ENCODE assay signal across 8 mouse cellular contexts in genomic region chr14:55053708-55054190, GRCm38 (mm10). TPM values are rescaled to one million over a fixed set of nuclear protein-coding genes. Genes with fewer than 3 reads are reported as not detected.
DNase-seq lines count a peak whose midpoint lies in the region.
"Had no signal": no experiment of that assay in that cellular context is flagged by ENCODE, and none has a peak within 500 bp of the region (broad histone marks: within the 10 kb centered on the region; RNA-seq: fewer than 3 reads in every experiment).

No protein-coding gene starts in this region.

- peak; percentile 21 for DNase-seq in 416B (ENCODE audit: low read depth)
- DNase-seq in brain, embryonic 18.5 days (ENCODE audit: low read depth, low spot score) = peak; percentile 91
- peak; percentile 55 to 67 for DNase-seq in frontal cortex, postnatal 25 days (ENCODE audit: low spot score in 2 of 2)
- peak; percentile 73 to 91 for DNase-seq in left cerebral cortex, postnatal 25 days (ENCODE audit: low spot score in 2 of 2)
- peak; percentile 93 for DNase-seq in telencephalon, adult 2 months (ENCODE audit: low read depth, low spot score)
- DNase-seq in c-Kit-positive CD71-positive TER-119-positive erythroid progenitor cells, embryonic 14.5 days (ENCODE audit: low spot score) = no peak
- no peak for DNase-seq in lung, postnatal 25 days (ENCODE audit: low spot score)

- intact Hi-C loops in left cerebral cortex, postnatal 25 days (cut with DNase I) = loop anchor here (2.0 kb wide), 1 partner anchor 39 kb away; the partner anchor contains the start of gene Zfhx2

RNA-seq across cellular contexts. Expression of gene Zfhx2, which starts 38.4 kb away (rescaled TPM):
- total RNA-seq in left cerebral cortex, postnatal 25 days (2021) = 10 to 100 TPM; 37.5 to 47.1 TPM

RNA-seq across cellular contexts. Expression of gene Ngdn, which starts 38.5 kb away (rescaled TPM):
- total RNA-seq in left cerebral cortex, postnatal 25 days (2021) = 10 to 100 TPM; 23.0 to 26.4 TPM

RNA-seq across cellular contexts. Expression of gene Thtpa, which starts 40.8 kb away (rescaled TPM):
- 10 to 100 TPM; 23.8 to 25.0 TPM for total RNA-seq in left cerebral cortex, postnatal 25 days (2021)

RNA-seq across cellular contexts. Expression of gene Ap1g2, which starts 52.6 kb away (rescaled TPM):
- total RNA-seq in left cerebral cortex, postnatal 25 days (2021) = 10 to 100 TPM; 10.3 to 11.3 TPM

RNA-seq across cellular contexts. Expression of gene Myh7, which starts 59.3 kb away (rescaled TPM):
- total RNA-seq in left cerebral cortex, postnatal 25 days (2021) = 10 to 100 TPM; 18.0 to 19.6 TPM
- total RNA-seq: hematopoietic stem cell, adult 5-6 weeks had no signal

Comparison
In these comparisons a context has a peak if more than half of its experiments do, and no peak if none do; other contexts are left out.
1. DNase-seq: peak in 416B (single experiment), brain, embryonic 18.5 days (single experiment), frontal cortex, postnatal 25 days (2 of 2), left cerebral cortex, postnatal 25 days (2 of 2) and telencephalon, adult 2 months (single experiment); none in c-Kit-positive CD71-positive TER-119-positive erythroid progenitor cells, embryonic 14.5 days (single experiment) and lung, postnatal 25 days (single experiment).